Mouse (Mus musculus) embryo, embryonic 11 days (tissue): ENCODE measurements around the gene Slpi.
A peak's percentile ranks its signal among the peaks of the same experiment; 100 is the strongest.

Source experiments
- DNase-seq: peaks from one replicate; pipeline ENCODE4 v3.0.0-alpha.2; 2015

Gene Slpi

DNA sequence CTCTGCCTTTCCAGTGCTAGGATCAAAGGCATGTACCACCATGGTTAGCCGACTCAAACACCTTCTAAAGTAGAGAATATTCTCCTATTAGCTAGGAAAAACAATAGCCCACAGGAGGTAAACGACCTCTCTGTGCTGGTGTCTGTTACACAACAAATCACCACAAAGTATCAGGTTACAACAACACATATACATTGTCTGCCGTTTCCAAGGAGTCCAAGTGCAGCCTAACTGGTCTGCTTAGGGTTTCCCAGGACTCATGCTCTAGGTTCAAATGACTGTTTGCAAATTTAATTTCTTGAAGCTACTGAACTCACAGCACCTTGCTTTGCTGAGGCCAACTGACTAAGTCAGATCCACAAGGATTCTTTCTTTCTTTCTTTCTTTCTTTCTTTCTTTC is 30.6 kb upstream of the Slpi start:
- no peak for DNase-seq

DNA sequence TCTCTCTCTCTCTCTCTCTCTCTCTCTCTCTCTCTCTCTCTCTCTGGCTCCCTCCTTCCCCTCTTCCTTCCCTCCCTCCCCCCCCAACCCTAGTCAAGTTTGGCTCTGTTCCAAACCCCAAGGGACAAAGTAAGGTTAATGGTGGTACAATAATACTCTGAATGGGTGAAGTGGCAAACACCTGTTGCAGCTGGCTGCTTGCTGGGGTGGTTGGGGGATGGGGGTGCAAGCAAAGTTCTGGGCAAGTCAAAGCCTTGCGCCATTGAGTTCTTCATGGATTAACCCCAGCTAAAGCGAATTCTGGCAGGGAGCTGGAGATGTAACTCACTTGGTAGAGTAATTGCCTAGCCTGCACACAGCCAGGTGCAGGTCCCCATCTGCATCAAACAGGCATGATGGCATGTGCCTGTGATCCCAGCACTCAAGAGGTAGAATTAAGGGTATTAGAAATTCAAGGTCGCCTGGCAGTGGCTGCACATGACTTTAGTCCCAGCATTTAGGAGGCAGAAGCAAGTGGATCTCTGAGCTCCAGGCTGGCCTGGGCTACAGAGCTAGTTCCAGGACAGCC is 29.5 kb upstream of the Slpi start:
- no peak for DNase-seq

DNA sequence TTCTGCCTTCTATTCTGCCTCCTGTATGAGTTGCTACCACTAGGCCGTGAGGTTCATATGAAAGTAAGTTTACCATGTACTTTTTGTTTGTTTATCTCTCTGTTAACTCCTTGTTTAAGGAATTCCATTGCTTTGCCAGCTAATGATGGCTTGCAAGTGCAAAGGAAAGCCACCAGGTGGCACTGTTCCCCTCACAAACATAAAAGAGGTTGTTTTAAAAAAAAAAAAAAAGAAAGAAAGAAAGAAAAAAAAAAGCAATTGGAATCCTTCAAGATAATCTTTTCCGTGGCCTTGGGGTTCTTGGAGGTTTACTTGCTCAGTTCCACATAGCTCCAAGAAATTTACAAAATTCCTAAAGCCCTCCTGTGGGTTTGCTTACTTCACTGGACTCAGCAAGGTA is 28.3 kb upstream of the Slpi start:
- DNase-seq: peak; percentile 65

DNA sequence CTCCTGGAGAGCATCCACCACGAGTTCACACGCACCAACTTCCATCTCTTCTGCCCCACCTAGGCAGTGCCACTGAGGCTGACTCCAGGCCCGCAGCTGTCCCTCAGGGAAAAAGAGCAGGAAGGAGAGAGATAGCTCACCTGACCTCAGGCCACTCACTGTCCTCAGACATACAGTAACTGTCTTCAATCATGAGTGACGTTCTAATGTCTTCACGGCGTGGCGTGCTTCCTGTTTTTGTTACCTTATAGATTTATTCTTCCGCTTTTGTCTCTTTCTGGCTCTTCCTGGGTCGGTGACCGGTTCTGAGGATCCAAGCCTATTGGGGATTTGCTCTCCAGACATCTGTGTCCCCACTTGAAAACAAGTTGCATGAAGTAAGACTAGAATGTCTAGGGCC is 25.7 kb upstream of the Slpi start:
- no peak for DNase-seq

DNA sequence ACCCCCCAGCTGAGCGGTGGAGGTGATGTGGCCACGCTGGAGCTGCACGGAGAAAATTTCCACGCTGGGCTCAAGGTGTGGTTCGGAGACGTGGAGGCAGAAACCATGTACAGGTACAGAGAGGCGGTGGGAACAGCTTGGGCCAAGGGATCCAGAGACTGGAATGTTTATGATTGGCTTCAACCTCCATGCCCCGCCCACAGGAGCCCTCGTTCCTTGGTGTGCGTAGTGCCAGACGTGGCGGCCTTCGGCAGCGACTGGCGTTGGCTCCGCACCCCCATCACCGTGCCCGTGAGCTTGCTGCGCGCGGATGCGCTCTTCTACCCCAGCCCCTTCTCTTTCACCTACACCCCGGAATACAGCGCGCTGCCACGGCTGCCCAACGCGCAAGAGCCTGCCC is 25.3 kb upstream of the Slpi start:
- no peak for DNase-seq

DNA sequence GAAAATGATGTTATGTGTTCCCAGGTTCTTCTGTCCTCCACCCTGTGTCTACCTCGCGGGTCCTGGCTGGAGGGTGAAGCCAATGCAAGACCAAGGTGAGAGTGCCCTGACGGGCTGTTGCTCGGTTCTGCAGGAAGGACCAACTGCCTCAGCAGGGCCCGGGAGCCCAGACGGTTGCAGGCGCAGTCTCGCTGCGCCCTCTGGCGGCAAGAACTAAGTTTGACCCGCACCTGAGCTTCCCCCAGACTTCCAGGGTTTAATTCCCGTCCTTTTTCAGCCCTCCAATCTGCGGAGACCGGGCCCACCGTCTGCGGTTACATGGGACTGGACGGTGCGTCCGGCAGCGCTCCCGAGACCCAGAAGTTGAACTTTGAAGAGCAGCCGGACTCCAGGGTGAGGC is 18.8 kb upstream of the Slpi start:
- DNase-seq: peak; percentile 85

DNA sequence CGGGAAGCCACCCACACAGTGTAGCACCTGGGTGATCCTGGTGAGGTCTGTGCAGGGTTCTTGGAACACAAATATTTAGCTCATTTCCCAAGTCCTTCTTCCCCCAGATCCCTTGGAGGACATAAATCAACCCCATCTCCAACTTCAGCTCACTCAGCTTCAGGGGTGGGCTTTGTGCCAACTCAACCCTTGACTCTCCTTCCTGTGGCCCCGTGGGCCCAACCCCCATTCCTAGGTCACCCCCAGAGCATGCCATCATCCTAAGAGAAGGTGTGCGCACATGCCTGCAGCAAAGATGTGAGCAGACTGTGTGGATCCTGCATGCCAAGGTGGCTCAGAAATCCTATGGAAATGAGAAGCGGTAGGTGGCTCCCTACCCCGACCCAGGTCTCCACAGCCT is 16.6 kb upstream of the Slpi start:
- DNase-seq: no peak

DNA sequence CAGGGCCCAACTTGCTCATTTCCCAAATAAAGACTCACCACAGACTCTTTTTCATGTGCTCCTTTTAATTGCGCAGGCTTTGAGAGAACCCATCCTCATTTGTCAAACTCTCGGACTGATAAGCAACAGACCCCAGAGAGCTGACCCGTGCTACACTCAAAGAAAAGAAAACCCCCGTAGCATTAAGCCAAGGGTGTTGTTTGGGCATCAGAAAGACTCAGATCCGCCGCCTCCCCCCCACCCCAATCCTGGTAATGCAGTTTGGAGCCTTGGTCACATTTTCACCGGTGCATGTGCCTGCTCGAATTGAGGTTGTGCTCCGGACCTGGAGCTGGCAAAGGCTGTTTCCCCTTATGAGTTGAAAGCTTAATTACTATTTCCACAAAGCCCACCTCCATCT is 16.2 kb upstream of the Slpi start, which contains the start of gene Matn4:
Matn4 (minus strand) TSS at position 101 of the 400 bp plus-strand sequence.
- no peak for DNase-seq

DNA sequence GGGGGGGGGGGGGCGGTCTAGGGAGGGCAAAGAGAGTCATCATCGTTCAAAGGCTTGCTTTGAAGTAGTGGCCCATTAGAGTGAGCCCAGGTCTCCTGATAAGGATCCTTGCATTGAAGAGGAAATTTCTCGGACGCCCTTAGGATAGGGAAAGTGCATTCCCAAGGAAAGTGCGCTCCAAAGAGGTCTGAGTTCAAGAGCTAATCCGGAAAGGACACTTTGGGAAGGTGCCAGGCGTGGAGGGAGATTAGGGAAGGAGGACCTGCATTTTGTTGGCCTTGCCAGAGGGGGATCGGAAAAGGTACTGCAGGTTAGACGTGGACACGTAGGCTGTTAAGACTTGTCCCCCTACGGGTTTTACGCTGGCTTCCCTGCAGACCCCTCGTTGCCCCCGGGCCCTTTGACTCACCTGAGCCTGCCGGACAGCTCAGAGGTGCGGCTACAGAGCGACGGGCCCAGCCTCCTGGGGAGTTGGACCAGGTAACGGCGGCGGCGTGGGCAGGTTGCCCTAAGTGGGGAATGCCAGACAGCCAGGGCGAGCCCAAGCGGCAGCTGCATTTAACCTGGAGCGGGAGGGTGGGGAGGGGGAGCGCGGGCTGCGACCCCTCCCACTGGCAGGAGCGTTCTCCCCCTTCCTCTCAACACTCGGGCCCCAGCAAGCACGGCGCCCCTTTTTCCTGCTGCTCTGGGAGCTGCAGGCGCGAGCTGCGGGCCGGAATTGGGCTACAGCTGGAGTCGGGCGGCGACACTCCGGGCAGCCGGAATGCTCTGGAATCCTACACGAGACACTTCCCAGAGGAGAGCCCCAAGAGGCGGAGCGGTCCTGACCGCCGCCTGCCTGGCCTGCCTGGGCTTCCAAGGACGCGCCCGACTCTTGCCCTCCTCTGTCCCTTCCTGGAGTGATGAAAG is 15.4 kb upstream of the Slpi start:
- peak; percentile 62 for DNase-seq

DNA sequence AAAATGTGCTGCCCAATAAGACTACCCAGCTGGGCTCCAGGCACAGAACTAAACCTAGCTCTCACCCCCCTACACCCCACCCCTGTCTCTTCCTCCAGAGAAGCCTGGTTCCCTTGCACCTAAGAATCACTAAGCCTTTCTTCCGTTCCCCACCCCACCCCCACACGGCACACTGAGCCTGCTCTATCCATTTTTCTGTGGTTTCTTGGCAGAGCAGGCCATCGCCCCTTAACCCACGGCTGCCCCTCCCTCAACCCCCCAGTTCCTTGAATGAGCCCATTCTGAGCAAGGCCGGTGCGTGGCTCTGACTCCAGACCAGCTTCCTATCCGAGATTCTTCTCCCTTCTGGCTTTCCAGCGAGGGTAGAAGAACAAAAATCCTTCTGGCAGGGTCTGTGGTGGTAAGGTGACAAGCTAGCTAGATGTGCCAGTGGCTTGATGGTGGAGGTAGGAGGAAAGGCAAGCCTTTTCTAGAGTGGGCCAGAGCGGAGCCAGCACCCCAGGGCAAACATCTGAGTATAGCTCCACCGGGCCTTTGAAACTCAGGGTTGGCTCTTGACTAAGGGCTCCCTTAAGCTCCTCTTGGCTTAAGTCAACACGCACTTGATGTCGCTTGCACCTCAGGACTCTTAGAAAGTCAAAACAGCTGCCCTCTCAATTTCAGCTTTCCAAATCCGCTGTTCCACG is 14.6 kb upstream of the Slpi start:
- no peak for DNase-seq

DNA sequence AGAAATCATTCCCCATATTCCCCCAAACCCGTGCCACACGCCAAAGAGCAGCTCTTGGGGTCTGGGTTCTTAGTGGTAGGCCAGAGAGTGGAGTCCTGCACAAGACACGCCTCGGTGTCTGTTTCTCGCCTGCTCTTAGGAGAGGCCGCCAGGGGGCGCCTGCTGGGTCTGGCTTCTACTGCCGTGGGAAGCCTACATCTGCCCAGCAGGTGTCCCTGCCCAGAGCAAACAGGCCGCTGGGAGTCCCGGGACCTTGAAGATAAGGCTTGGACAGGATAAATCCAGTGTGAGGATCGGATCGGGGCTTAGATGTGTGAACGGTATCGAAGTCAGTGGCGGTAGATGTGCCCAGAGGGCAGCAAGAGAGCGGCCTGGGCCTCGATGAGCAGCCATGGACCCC is 14.0 kb upstream of the Slpi start, which contains the start of gene Rbpjl:
Rbpjl (plus strand) TSS at position 236 of the 400 bp plus-strand sequence.
- peak; percentile 90 for DNase-seq

DNA sequence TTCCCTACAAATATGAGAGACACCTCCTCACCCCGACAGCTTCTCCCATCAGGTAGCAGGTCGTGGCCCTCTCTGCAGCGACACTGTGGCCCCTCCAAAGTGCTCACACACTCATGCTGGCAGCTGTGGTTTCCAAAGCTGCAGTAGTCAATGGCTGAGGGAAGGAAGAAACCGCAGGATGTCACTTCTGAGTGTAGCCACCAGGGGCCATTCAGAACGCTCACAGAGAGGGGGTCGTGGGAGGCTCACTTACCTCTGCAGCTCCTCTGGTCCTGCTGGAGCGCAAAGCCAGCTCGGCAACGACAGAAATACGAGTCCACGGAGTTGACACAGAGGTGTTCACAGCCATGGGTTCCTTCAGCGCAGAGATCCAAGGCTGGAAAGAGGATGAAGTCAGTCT is 8.0 kb upstream of the Slpi start:
- no peak for DNase-seq

DNA sequence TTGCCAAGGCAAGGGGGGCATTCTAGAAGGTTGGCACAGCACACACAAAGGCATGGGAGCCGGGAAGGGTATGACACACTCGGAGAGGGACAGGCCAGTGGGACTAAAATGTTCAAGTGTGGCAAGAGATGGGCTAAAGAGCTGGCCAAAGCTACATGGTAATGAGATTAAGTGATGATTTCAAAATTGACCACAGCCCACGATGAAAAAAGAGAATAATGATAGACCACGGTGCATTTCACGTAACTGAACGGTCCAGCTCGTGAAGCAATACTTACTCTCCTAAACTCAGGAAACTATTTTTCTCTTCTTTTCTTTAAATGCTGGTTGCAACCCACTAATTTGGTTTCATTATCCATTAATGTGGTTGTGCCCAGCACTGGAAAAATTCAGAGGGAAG is 7.2 kb upstream of the Slpi start:
- no peak for DNase-seq

DNA sequence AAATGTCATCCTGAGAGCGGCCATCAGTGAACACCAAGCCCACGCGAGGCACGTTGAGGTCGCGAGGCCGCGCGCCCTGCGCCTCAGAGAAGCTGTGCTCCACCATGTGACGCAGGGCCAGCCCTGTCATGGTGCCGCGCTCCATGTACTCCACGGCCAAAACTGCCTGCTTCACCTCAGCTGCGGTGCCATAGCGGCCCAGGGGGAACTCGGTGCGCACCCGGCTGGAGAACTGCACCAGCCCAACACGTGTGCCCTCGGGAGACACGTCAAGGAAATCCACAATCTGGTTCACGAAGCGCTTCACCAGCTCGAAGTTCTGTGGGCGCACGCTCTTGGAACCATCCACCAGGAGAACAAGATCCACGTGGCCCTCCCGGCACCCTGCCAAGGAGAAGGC is 4.2 kb upstream of the Slpi start:
- DNase-seq: no peak

DNA sequence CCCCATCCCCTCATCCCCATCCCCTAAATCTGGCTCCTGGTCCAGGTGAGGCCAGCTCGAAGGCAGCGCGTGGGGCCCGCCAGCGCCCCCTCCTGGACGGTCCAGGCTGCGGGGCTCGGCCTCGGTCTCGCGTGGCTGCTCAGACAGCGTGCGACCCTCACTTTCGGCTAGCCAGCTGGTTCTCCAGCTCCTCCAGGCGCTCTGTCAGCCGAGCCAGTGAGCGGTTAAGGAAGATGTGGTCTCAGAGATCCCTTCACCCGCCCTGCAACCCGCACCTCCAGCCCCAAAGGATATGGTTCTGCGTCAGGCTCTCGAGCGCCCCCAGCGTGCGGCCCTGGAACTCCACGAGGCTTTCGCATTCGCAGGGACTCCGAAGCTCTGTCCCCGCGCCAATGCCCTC is 604 bp upstream of the Slpi start:
- peak; percentile 85 for DNase-seq

DNA sequence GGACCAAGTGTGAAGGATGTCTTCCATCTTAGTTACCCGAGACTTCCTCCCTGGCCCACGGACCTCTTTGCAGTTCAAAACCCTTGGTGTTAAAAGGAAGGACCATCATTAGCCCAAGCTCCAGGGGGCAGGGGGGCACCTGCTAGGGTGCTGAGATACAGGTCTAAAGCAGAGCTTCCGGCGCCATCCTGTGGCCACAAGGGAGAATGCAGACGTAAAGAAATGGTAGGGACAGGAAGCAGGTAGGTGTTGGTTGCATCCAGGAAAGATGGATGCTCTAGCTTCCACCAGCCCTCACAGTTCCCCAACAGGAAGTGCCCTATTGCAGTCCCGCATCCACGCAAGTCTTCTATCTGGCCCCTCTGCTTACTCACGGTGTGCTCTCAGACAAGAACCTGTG is 1.9 kb downstream of the Slpi start:
- DNase-seq: peak; percentile 49

DNA sequence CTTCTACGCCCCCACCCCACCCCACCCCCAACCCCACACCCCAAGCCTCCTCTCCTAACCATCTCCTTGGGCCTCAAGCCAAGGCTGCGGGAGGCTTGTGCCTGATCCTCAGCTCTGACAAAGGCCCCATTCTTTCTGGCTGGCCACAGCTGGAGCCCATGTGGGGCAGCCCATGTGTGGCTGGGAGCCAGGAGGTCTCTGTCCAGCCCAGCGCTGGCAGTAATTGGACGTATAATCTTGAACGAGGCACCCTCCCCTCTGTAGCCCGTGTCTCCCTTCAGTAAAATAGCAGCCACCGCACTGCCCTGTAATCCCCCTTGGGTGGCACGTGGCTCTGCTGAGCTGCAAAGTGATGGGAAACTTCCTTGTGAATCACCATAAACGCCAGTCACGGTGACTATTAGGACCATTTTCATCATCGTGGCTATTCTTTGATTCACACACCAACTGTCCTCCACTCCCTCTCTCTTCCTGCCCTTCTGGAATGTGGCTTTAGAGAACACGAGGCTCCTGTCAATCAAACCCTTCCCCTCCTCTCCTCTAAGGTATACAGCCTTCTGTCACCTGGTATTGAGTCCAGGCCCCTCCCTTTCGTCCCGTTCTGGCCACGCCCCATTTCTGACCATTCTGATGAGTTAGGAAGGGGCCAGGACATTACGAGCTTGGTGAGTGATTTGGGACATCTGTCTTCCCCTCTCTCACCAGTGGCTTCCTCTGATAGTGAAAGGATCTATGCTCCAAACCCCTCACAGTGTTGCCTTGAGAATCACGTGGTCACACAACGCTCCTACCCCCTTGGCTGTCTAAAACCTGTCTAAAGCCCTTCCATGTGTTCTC is 2.8 kb downstream of the Slpi start:
- DNase-seq: peak; percentile 77

DNA sequence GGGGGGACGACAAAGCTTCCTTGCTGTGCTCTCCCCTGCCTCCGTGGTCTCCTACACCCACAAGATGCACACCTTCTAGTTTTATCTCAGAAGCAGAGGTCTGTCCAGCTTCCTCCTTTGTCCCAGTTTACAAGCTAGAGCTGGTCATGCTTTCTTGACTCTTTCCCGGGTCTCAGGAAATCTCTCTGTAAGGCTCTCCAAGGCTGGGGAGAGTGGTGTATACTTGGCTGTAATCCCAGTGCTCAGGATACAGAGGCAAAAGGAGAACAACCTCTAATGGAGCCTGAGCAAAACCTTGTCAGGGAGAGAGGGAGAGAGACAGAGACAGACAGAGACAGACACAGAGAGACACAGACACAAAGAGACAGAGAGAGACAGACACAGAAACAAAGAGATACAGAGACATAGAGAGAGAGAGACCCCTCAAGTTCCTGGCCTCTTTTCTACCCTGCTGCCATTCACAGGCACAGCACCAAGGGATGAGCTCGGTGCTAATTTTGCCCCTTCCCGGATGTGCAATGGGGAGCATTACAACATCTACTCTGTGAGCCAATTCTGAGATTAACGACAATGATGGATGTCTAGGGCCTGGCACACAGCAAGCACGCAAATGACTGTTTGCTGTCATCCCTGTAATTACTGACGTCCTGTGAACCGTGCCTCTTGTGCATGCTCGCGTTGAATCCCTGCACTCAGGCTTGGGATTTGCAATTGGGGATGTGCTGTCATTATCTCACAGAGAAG is 5.1 kb downstream of the Slpi start:
- no peak for DNase-seq

DNA sequence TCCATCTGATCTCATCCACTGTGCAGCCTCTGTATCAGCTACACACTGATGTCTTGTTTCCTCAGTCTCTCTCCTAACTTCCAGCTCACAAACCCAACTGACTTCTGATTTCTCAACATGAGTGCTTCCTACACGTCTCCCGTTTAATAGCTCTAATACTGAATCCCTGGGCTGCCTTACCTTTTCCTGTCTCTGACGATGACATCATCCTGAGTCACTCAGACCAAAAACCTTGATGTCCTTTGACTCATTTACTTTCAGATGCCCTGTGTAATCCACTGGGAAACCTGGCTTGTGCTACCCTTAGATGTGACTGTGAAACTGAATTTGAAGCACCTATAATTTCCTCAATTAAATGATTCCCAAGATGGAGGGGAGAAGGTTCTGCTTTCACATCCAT is 5.9 kb downstream of the Slpi start:
- no peak for DNase-seq

DNA sequence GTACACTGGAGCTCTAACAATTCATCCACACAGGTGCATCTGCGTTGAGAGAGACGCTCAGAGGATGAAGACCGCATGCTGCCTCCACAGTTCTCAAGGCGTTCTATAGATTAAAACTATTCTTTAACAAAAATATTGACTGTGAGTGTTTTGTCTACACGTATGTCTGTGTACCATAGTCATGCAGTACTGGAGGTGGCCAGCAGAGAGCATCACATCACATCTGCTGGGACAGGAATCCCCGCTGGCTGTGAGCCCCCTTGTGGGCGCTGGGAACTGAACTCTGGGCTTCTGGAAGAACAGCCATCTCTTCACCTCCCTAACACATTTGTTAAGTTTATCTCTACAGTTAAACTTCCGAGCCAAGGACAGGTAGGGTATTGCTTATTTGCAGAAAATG is 7.2 kb downstream of the Slpi start:
- no peak for DNase-seq

DNA sequence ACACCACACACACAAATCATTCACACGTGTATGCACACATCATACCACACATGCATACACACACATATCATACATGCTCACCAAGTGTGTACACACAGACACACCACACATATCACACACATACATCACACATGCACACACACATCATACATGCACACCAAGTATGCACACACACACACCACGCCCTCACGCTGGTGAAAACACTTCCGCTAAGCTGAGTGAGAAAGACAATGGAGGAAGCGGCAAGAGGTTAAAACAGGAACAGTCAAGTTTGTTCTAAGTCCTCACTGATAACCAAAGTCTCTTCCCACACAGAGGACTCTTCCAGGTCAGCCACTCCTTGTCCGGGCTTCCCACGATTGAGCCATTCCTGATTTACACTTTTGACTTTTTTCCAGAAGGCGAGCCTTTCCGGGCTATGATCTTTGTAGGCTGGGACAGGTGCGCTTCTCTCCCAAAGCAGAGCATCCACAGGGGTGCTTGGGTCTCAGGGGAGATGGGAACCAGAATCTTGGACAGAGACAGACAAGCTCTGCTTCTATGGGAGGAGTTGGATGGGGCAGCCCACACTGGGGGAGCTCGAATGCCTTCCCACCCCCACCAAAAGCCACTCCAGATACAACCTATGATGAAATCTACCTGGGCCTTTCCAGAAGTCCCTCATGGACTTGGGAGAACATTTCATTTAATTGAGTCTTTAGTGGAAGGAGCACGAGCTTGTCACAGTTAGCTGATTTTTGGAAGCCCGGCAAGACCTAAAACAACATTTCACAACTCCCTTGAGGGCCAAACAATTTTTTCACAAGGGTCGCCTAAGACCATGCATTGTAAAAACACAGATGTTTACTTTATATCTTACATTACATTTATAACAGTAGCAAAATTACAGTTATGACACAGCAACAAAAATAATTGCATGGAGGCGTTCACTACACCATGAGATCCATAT is 11.1 kb downstream of the Slpi start:
- no peak for DNase-seq
